Mouse (Mus musculus) layer of hippocampus, adult 18-20 months (tissue): ENCODE results near the gene Fcrl5. TPM values are rescaled to one million over a fixed set of nuclear protein-coding genes. Genes with fewer than 3 reads are reported as not detected.
"Not testable (repeated sequence)": the region's sequence is repeated elsewhere in the genome, so short reads cannot be mapped to it uniquely, and the experiment has no call there.

Experiments used
- DNase-seq, 2 experiments: peaks; one replicate each; pipeline ENCODE4 v3.0.0; 2022; ENCODE audit warnings: low spot score in 2 of 2
- long read RNA-seq: library from polyadenylated mRNA; stranded (forward); transcript quantifications from one replicate; pipeline ENCODE4 v2.0.0, GENCODE M21; 2021
- total RNA-seq, 2 experiments: library from RNA; stranded (reverse); gene quantifications; 2 replicates each; pipeline ENCODE4 v1.2.3; 2021

Fcrl5 gene
- total RNA-seq: not detected
- long read RNA-seq, partial matches to known transcripts: 0 of 1 reads
- long read RNA-seq, other reads (novel, unspliced or antisense): 1 of 1 reads

DNA sequence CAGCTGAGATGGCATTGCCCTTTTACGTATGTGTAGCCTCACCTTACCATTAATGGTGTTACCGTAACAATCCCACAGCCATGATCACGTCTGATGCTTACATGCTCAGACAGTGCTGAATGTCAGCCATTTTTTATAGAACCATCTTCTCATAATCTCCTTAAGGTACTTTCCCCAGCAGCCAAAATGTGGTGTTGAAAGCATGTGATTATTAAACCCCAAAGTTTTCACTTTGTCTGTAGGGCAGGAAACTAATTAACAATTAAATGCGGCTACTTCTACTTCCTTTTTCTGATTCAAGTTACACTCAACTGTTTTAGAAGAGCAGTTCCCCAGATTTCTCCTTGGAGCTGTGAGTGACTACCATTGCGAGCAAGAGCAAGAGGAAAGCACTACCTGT, at the start of gene Fcrl5:
Fcrl5 (plus strand) TSS at position 295 of the 400 bp plus-strand sequence.
- DNase-seq: no peak

DNA sequence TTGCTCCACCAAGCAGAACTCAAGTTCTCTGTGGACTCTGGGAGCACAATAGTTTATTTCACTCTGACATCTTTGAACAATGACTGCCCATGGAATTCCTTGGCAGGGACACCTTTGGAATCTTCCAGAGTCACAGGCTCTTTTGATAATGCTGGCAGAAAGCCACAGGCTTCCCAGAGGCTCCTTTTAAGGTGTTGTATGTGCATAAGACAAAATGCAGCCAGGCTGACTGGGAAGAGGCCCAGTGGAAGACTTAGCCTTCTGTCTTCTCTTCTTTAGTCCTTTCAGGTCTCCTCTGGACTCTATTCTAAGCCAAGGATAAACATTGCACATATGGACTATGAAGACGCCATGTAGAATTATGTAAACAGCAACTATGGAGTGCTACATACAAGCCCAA, 44.6 kb upstream of the Fcrl5 start:
- no peak for DNase-seq

DNA sequence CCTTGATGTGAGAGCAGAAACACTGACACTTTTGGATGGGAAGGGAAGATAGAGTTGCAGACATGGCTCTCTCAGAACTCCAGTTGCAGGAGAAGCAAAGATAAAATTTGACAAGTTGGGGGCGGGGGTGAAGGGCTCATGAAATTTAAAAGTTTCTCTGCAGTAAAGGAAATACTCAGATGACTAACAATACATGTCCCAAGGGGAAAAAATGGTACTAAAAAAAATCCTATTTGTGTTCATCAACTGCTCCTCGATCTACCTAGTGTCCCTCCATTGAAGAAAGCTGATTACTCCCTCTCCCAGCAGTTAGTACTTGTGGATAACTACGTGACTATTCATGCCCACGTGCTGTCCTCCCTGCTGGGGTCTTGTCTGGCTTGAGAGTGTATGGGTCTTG, 36.8 kb upstream of the Fcrl5 start:
- DNase-seq: no peak

DNA sequence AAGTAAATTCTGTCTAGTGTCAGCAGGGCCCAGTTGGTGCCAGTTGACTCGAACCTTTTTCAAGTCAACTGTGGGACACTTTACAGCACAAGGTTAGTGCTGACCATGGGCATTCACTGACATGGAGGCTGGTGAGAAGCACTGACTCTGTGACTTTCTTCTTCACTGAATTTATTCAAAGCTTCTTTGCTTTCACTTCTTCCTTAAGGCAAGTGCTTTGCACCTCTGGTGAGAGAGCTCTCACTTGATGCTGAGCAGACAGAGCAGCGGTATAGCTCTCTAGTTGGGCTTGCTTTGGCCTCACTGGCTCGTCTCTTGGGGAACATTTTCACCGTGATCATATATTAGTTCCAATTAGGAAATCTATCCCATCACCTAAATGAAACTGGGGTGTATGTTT, 35.7 kb upstream of the Fcrl5 start:
- DNase-seq: no peak

DNA sequence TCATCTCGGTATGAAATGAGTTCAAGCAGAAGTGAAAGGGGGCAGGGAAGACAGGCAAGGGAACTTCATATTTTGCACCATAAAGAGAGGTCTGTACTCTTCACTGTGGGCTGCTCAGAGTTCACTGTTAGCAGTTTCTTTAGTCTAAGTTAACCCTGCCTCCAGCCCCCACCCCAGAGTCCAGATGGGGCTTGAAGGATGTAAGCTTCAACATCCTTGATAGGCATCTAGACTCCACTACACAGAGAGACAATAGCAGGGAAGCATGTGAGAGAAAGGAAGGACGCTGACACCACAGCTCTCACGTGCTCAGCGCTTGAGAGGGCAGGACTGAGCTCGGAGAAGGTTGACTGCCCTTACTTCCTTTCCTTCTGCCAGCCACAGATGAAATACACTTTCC, 34.3 kb upstream of the Fcrl5 start:
- no peak for DNase-seq

DNA sequence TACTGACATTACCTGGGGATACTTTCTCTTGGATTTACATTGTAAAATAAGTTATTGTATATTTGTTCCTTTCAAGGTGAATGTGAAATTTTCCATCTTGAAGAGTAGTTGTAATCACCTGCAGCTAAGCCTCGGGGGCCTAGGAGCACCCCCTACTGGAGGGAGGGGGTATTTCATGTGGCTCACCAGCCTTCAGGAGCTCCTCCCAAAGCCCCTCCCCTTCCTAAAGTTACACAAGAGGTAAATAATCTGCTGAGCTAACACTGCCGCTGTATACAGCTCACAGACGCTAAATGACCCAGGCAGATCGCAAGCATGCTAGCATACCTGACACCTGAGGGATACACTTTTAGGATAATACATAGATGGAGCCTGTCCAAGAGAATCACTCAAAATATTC, 27.4 kb upstream of the Fcrl5 start:
- no peak for DNase-seq

DNA sequence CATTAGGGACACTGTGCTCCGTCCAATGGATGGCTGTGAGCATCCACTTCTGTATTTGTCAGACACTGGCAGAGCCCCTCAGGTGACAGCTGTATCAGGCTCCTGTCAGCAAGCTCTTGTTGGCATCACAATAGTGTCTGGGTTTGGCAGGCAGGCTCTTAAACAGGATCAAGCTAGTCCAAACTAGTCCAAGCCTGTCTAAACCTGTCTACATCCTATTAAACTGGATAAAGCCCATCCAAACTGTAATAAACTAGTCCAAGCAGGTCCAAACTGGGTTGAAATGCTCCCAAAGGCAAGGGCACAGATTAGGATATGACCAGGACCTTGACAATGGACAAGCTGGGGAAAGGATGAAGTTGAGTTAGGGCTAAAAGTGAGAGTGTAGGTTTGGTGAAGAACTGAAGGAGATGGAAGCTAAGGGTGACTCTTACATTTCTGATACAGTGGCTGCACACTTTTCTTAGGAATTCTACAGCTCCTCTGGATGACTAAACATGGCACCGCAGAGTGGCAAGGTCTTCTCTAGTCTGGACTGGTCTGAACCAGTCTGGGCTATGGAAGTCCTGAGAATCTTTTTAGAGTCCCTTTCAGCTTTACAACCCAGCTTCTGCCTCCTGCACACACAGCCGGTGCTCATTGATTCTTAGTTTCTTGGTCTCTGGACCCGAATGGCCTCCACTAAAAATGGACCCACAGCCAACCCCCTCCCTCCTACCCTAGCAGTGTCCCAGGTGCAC, 26.2 kb upstream of the Fcrl5 start:
- DNase-seq: no peak

DNA sequence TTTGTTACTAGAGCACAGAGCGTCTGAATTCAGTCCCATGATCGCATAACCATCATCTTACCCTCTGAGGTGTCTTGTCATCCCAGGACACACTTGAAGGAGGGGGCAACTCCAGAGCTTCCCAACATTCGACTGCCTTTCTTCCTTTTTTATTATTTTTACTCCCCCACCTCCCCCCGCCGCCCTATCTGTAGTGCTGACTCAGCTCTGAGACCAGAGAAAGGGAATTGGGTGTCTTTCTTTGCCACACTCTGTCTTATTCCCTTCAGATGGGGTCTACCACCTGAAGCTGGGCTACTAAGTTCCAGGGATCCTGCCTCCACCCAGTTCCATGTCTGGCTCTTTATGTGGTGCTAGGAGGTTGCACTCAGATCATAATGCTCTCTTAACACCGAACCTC, 25.0 kb upstream of the Fcrl5 start:
- DNase-seq: no peak

DNA sequence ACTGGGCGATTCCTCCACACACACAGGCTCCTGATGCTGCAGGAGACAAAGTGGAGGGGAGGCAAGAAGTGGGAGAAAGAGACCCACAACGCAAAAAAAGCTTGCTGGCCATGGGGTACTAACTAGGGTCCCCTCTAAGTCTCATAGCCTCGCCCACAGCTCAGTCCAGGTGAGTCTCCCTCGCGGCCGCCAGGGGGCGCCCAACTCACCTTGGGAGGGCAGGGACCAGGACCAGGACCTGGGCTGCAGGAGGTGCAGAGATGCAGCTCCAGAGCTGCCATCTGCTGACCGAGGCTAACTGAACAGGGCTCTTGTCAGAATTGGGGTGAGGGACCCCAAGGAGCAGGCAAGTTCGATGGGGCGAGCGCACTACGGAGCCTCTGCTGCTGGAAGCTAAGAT, 24.4 kb upstream of the Fcrl5 start:
- no peak for DNase-seq

DNA sequence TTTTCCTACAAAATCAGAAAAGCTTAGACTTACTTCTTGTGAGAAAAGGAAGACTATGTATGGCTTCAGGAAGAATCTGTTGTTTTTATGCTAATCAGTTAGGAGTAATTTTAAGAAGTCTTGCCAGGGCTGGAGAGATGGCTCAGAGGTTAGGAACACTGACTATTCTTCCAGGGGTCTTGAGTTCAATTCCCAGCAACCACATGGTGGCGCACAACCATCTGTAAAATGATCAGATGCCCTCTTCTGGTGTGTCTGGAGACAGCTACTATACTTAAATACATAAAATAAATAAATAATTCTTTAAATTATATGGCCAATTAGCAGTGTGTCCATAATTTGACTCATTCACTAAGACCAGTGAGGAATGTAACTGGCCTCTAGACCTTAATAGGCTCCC, 14.9 kb upstream of the Fcrl5 start:
- no peak for DNase-seq

DNA sequence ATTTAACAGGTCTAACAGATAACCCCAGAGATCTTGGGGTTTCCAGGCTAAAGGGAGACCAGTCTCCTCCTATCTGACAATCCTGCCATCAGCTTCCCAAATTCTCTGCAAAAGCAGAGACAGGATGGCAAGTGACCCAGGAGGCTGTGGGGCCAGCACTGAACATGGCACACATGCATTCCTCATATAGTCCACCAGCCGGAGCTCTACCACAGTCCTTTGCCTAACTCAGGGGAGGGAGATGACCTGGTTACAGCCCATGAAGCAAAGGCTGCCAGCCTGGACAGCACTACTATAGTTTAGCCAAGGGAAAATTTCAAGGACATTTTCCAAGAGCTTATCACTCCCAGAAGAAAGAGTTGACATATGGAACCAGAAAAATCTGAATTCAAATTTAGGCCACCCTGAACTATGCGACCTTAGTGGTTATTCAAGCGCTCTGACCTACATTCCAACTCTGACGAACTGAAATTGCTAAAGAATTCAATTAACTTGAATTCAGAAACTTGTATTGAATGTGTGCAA, 13.1 kb upstream of the Fcrl5 start:
- no peak for DNase-seq

DNA sequence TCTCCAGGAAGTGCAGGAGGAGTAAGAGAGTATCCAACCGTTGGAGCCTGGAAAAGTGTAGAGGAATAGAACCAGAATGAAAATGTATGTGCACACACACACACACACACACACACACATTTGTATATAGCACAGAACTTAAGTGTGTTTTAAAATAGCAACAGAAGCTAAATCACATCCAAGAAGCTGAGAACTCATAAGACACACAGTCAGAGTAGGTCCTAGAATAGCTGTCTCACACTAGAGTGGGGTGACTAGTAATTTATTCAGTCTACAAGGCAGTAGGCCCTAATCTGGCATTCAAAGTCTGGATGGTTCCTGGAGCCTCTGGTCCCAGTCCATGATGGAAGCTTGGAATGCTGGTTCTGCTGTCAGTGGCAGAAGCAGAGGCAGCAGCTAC, 5.0 kb downstream of the Fcrl5 start:
- DNase-seq: no peak

DNA sequence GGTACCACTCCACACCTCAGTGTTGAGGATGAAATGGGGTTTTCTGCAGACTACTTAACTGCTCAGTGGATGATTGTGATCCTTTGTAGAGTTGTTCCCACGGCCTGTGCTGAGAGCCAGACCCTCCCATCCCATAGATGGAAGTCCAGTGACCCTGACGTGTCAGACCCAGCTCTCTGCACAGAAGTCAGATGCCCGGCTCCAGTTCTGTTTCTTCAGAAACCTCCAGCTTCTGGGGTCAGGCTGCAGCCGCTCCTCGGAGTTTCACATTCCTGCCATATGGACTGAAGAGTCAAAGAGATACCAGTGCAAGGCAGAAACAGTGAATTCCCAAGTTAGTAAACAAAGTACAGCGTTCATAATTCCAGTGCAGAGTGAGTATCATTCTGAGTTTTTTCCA, 8.4 kb downstream of the Fcrl5 start:
- DNase-seq: no peak

DNA sequence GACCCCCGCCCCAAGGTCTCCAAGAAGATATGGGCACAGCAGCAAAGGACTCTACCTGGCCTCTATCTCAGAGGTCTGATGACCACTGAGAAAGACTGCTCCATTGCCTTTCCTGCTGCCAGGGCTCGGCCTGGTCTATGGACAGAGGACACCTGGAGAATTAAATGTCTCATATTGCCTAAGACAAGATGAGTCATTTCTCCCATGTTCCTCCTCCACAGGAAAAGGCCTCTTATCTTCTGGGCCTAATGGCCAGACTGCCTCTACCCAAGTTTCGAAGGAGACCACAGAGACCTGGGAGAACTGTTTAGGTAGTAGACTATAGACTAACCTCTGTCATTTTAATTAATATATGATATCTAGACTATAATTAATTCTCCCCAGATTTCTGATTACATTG, 29.9 kb downstream of the Fcrl5 start:
- no peak for DNase-seq

DNA sequence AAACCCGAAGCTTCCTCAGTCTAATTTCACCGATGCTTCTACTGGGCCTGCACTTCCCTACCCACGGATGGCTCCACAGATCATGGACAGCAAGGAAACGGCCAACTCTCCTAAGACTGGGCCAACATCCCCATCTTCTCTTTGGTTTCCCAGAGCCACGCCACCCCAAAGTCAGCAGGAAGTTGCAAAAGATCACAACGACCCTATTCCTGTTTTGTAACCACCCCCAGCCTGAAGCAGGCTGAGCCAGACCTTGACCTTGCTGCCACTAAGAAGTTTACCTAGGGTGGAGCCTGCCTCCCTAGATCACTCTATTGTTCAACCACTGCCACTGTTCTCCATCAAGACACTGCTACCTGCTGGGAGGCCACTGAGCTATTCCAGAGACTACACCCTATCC, 31.4 kb downstream of the Fcrl5 start:
- DNase-seq: no peak

DNA sequence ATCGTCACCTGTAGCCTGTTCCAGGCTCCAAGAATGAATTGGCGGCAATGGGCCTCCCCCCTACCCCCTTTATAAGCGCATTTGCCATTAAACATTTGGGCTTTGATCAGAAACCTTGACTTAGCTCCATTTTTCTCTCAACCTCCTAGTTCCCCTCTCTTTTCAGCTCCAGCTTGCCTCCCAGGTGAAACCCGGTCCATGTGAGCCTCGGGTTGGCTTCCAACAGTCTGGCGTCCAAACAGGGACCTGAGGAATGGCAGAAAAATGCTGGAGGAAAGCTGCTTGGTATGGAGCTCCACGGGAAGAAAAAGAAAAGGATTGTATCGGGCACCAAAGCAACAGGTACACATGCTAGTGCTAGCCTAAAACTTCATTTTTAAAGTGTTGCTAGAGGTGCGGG, 31.8 kb downstream of the Fcrl5 start:
- DNase-seq: no peak

DNA sequence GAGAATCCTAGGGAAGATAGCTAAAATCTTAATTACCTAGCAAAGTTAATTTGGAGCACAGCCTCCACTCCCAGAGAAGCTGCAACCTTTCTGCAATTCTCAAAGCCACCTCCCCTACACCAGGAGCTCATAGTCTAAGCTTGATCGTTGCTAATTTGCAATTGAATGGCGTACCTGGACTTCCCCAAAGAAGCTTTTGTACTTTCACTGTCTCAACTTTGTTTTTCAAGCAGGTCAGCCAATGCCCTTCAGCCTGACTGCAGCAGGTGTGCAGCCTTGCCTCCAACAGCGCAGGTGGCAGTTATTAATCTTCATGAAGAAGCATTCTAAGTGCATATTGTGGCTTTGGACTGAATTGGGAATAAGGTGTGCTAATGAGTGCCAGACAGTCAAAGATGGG, 42.4 kb downstream of the Fcrl5 start:
- DNase-seq: not testable (repeated sequence)

DNA sequence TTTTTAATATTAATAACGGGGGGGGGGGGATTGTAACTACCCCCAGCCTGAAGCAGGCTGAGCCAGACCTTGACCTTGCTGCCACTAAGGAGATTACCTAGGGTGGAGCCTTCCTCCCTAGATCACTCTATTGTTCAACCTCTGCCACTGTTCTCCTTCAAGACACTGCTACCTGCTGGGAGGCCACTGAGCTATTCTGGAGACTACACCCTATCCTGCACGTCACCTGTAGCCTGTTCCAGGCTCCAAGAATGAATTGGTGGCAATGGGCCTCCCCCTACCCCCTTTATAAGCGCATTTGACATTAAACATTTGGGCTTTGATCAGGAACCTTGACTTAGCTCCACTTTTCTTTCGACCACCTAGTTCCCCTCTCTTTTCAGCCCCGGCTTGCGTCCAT, 43.0 kb downstream of the Fcrl5 start:
- DNase-seq: not testable (repeated sequence)

DNA sequence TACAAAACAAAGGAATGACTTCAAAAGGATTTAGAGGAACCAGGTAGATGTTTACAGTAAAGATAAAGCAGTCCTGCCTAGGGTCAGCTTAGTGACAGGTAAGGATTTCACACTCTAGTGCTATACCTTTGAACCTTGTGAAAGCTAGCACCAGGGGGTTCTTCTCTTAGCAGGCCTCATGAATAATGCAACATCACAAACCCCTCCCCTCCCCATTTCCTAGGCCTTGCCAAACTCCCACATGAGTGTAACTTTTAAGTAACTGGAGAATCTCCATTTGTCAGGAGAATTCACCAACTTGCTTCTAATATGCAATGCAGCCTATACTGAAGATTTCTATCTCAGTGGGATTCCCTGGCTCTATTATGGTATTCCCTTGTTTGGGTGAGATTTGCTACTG, 43.7 kb downstream of the Fcrl5 start:
- not testable (repeated sequence) for DNase-seq

DNA sequence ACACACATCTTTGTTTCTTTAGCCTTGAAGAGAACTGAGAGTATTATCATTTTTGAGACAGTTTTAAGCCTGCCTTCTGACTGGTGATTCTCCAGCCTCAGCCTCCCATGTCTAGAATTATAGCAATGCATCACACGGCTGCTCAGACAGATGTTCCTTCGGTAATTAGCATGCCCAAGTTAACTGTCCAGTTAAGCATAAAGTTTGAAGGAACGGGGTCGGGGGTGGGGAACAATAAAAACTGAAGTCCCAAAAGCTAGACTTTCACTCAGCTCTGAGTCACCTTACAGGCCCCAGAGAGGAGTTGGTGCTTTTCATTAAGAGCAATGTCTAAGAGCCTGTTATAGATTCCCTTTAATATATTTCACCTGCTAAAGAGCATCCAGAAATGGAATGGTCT, 51.8 kb downstream of the Fcrl5 start:
- DNase-seq: no peak

DNA sequence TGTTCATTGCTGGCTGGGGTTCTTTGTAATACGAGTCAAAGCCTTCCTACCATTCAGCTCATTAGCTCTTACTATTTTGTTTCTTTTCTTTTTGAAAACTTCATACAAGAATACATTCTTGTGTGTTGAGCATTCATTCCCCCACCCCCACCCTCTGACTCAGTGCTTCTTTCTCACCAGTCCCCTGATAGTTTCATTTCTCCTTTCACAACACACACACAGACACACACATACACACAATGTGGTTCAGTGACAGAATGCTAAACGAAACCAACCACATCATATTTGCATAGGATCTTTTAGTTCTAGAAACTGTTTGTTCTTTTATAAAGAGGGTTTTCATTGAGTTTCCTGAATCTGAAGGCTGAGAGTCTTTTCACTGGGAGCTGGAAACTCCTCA, 52.3 kb downstream of the Fcrl5 start:
- DNase-seq: no peak

DNA sequence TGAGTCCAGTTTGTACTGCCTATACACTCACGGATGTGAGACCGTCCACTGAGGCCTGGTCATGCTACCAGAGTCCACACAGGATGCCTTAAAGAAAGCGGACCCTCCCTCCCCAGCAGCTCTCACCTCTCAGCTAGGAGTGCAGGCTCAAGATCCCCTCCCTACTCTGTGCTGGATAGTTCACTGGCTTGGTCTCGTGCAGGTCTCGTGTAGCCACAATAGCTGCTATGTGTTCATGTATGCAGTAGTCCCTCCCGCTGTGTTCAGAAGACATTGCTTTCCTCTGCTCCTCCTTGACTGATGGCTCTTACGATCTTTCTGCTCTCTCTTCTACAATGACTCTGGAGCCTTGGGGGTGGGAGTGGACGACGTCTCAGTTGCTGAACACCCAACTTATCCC, 62.7 kb downstream of the Fcrl5 start:
- no peak for DNase-seq

DNA sequence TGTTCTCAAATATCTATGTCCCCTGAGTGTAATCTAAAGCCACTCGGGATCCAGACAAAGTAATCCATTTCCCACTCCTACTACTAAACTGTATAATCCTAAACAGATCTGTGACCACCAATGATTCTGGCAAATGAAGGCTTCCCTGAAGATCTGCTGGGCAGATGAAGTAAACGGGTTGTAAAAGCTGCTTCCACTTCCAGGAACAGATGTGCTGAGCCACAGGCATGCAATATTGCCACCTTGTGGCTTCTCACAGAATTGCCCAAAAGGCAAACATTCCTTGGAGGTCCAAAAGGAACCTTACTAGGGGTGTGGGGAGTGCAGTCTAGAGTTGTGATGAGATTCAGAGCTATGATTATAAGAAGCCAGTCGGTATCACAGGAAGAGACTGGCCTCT, 63.5 kb downstream of the Fcrl5 start:
- peak; percentile 51 to 86 for DNase-seq
